Mouse (Mus musculus) cortical plate, adult 2 months (tissue): ENCODE results near the gene Gabpb2.

Experiments used
- CTCF ChIP-seq: fragments of 200-500 bp; IDR thresholded peaks from 2 replicates; pipeline ENCODE4 v1.5.1; 2011; ENCODE audit warnings: mild to moderate bottlenecking, control low read depth, low read length; ENCODE audit not compliant: insufficient read depth; ENCODE audit errors: extremely low read depth
- POLR2A ChIP-seq: fragments of 200-500 bp; IDR thresholded peaks from 2 replicates; pipeline ENCODE4 v1.6.1; 2011; ENCODE audit warnings: mild to moderate bottlenecking, low read length, control low read depth; ENCODE audit not compliant: insufficient read depth; ENCODE audit errors: extremely low read depth

GRCm38 (mm10) chr3:95210585-95210984, 7.1 kb downstream of the Gabpb2 start:
- TF ChIP-seq POLR2A (no peak), CTCF (no peak)
